Mouse (Mus musculus) cerebellum, adult 2 months (tissue): ENCODE results near the gene Faxc.

Experiments
- CTCF ChIP-seq: fragments of 200-500 bp; IDR thresholded peaks from 2 replicates; pipeline ENCODE4 v1.5.1; 2011; ENCODE audit warnings: low read depth, mild to moderate bottlenecking, control low read depth, low read length, moderate library complexity, borderline replicate concordance; ENCODE audit not compliant: insufficient read depth
- POLR2A ChIP-seq: fragments of 200-500 bp; IDR thresholded peaks from 2 replicates; pipeline ENCODE4 v1.6.1; 2011; ENCODE audit warnings: low read length, control low read depth, borderline replicate concordance; ENCODE audit not compliant: insufficient read depth

GRCm38 (mm10) chr4:22029951-22030350 lies 98.8 kb downstream of the Faxc start:
- TF ChIP-seq POLR2A (no peak), CTCF (no peak)
